Mouse (Mus musculus) retina, postnatal 7 days (tissue): ENCODE data around the gene Ppp1r3d.

ENCODE experiments used
- DNase-seq: peaks from one replicate; pipeline ENCODE4 v3.0.0-alpha.2; 2012; ENCODE audit warnings: low read depth, low spot score

Ppp1r3d gene

GRCm38 (mm10) chr2:178413481-178414260 is 601 bp downstream of the Ppp1r3d start:
- DNase-seq = no peak

DNA sequence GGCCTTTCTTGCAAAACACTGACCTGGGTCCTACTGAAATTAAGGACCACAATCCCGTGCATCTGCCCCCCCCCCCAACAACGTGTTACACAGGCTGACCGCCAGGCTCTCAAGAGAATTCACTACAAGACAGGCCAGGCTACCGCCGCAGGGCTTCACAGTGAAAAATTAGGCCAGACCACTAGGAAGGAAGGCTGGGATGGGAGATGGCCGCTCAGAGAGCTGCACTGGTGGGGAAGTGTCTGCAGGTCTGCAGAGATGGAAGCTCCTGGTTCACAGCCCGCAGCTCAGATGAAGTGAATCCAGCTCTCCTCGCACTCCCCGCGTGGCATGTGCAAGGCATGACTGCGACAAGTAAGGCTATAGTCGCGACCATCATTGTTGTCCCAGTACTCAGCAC is 1.2 kb downstream of the Ppp1r3d start:
- no peak for DNase-seq

DNA sequence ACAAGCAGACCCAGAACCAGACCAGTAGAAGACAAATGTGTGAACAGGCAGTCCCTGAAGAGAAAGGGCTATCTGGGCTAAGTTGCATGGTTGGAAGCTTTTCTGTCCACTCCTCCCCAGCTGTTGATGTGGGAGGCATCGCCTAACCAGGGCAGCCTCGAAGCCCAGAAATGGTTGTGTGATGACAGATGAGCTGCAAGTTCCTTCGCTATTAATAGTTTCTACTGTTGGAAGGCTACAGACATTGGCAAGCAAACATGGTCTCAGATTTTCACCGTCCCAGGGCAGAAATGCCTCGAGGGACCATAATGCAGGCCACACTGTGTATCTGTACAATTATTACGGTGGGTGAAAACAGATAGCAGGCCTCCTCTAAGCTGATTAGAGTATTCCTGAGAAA is 1.7 kb downstream of the Ppp1r3d start:
- no peak for DNase-seq

DNA sequence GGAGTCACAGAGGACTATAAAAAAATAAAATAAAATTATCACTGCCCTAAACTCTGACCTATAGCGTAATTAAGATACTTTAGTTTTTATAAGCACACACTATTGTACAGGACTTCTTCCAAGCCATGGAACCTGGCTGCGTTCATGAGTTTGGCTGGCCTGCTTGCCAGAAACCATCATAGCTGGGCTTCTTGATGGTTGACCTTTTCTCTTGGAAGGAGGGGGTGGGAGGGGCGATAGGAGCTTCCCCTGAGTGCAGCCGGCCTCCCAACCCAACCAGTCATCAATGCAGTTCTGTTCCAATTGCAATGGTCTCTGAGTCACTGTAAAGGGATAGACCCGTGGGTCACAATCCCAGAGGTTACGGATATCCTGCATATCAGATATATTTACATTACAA is 4.0 kb downstream of the Ppp1r3d start:
- no peak for DNase-seq

DNA sequence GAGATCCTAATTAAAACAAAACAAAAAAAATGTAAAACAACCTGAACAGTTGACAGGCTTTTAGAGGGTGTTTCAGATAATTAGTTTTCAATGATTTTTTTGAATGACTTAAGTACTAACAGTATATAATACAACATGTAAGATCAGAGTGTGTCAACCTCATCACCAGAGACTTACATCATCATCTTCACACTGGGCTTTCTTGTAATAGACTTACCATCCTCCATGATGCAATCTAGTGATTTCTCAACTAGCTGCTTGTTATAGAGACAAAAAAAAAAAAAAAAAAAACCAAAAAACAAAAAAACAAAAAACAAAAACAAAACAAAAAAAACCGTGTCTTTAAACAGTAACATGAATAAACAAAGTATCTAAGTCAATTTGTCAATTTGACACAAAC is 5.2 kb downstream of the Ppp1r3d start:
- DNase-seq = no peak

DNA sequence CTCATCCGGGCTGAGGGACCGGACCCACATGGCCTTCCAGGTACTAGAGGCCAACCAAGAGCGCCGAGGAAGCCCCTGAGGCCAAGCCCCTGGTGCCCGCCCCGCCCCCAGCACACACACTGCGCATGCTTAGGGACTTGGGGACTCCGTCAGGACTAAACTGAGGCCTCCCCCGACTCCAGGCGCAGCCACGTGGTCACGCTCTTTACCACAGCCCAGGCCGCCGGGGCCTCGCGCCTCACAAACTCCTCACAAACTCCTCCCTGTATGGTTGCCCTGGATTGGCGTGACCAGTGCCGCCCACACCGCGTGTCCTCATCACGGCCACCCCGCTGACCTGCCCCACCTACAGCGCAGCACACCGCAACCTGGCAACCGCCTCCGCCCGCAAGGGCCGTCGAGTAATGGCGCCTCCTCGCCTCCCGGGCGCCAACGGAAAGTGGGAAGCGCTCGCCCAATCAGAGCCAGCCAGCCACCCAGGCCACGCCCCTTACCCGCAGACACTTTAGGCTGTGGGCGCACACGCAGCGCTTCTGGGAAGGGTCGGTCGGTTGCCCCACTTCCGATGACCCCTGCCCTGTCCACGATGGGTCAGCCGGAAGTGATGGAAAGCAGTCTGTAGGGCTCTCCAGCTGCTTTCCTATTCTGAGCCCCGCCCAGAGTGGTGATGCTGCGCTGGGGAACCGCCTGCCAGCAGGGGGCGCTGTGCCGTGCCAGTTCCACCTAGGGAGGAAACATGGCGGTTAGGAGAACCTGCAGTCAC is 7.0 kb downstream of the Ppp1r3d start, which contains the start of gene Sycp2:
Sycp2 (minus strand) TSS at position 633 of the 763 bp plus-strand sequence.
- DNase-seq = no peak
